Mouse (Mus musculus) cerebellum, adult 11 months (tissue): ENCODE results near the gene Calm1.
A peak's percentile ranks its signal among the peaks of the same experiment; 100 is the strongest.

Source experiments
- DNase-seq: peaks from one replicate; pipeline ENCODE4 v3.0.0; 2022

Calm1 gene

GRCm38 (mm10) chr12:100226073-100226472 is 26.8 kb downstream of the Calm1 start:
- no peak for DNase-seq

- no peak for DNase-seq
Observed at GRCm38 (mm10) chr12:100226621-100227020, 27.4 kb downstream of the Calm1 start.

GRCm38 (mm10) chr12:100228041-100228725 is 28.9 kb downstream of the Calm1 start:
- no peak for DNase-seq

GRCm38 (mm10) chr12:100234201-100234600 is 35.0 kb downstream of the Calm1 start:
- no peak for DNase-seq

GRCm38 (mm10) chr12:100234919-100235318 is 35.7 kb downstream of the Calm1 start:
- peak; percentile 50 for DNase-seq

- no peak for DNase-seq
Observed at GRCm38 (mm10) chr12:100235423-100235822, 36.2 kb downstream of the Calm1 start.

- no peak for DNase-seq
Observed at GRCm38 (mm10) chr12:100239404-100239803, 40.2 kb downstream of the Calm1 start.

GRCm38 (mm10) chr12:100239807-100240206 is 40.6 kb downstream of the Calm1 start:
- no peak for DNase-seq

GRCm38 (mm10) chr12:100241911-100242796 is 42.9 kb downstream of the Calm1 start:
- peak; percentile 80 for DNase-seq

- no peak for DNase-seq
Observed at GRCm38 (mm10) chr12:100244580-100244979, 45.3 kb downstream of the Calm1 start.

GRCm38 (mm10) chr12:100249170-100249569 is 49.9 kb downstream of the Calm1 start:
- DNase-seq = no peak

- no peak for DNase-seq
Observed at GRCm38 (mm10) chr12:100254471-100254870, 55.2 kb downstream of the Calm1 start.

- DNase-seq = no peak
Observed at GRCm38 (mm10) chr12:100255441-100255949, 56.3 kb downstream of the Calm1 start.

GRCm38 (mm10) chr12:100257779-100258178 is 58.5 kb downstream of the Calm1 start:
- no peak for DNase-seq
